Mouse (Mus musculus) midbrain, embryonic 15.5 days (tissue): ENCODE results near the gene Ajap1. TPM values are rescaled to one million over a fixed set of nuclear protein-coding genes. Genes with fewer than 3 reads are reported as not detected.

ENCODE experiments used
- ATAC-seq: fragments of 200-750 bp; cut with Nextera tagmentation; replicated peaks from 2 replicates; pipeline ENCODE4 v1.8.0; 2017; ENCODE audit warnings: moderate TSS enrichment
- H3K27ac ChIP-seq: fragments of 300-500 bp; sonication (generic); 2 replicates; pipeline ENCODE4 v1.5.1; 2015; ENCODE audit warnings: mild to moderate bottlenecking, inconsistent platforms
- H3K27me3 ChIP-seq: fragments of 300-500 bp; sonication (generic); replicated peaks from 2 replicates; pipeline ENCODE4 v1.6.1; 2015; ENCODE audit warnings: inconsistent platforms
- H3K36me3 ChIP-seq: fragments of 300-500 bp; sonication (generic); replicated peaks from 2 replicates; pipeline ENCODE4 v1.6.1; 2015; ENCODE audit warnings: inconsistent platforms
- H3K4me1 ChIP-seq: fragments of 300-500 bp; sonication (generic); 2 replicates; pipeline ENCODE4 v1.6.1; 2015; ENCODE audit warnings: inconsistent platforms
- H3K4me2 ChIP-seq: fragments of 300-500 bp; sonication (generic); 2 replicates; pipeline ENCODE4 v1.6.1; 2015; ENCODE audit warnings: inconsistent platforms, mild to moderate bottlenecking, moderate library complexity
- H3K4me3 ChIP-seq: fragments of 300-500 bp; sonication (generic); 2 replicates; pipeline ENCODE4 v1.5.1; 2015; ENCODE audit warnings: mild to moderate bottlenecking, inconsistent platforms
- H3K9ac ChIP-seq: fragments of 300-500 bp; sonication (generic); 2 replicates; pipeline ENCODE4 v1.6.1; 2015; ENCODE audit warnings: mild to moderate bottlenecking, inconsistent platforms
- H3K9me3 ChIP-seq: fragments of 300-500 bp; sonication (generic); 2 replicates; pipeline ENCODE4 v1.6.1; 2016; ENCODE audit warnings: inconsistent platforms
- WGBS: fragments of 180-500 bp; shearing (Covaris S2); methylation state at CpG from one replicate; pipeline ENCODE4 v1.1.7; 2015; ENCODE audit warnings: mixed read lengths; 5-methylcytosine and 5-hydroxymethylcytosine counted together
- polyA plus RNA-seq: library from polyadenylated mRNA; unstranded; fragments of >200 nt; fragmentation: Nextera tagmentation; extraction: Ambion mirVana; gene quantifications from 2 replicates; pipeline ENCODE4 v1.2.1, GENCODE M21; 2015

The Ajap1 gene
- polyA plus RNA-seq, 1 experiment from 2014 or later = 13.2 TPM

DNA sequence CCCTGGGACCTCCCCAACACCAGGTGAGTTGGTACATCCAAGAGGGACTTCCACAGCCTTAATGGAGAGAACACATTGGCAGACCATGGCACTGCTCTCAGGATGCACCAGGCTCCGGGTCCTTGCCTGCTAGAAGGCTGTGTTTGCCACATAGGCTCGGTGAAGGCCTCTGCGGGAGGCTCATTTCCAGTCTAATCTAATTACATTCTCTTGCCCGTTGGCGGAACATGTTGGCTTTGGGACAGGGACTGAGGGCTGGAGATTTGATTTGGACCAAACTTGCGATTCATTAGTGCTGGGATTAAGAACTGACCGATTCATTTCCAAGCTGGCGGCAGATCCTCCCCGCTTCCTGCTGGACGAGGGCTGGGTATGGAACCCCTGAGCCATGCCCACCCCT is 101.7 kb downstream of the Ajap1 start:
- Histone ChIP-seq H3K4me3 (no peak overlapping the region), H3K4me2 (no peak overlapping the region), H3K9me3 (no peaks in the 10 kb centered on the region), H3K9ac (no peak overlapping the region), H3K27ac (no peak overlapping the region), H3K27me3 (no peaks in the 10 kb centered on the region), H3K36me3 (no peaks in the 10 kb centered on the region), H3K4me1 (peaks cover 14% of the 10 kb centered on the region)
- WGBS = 62% methylated on average over 10 of the region's 10 CpGs
- no peak for ATAC-seq

DNA sequence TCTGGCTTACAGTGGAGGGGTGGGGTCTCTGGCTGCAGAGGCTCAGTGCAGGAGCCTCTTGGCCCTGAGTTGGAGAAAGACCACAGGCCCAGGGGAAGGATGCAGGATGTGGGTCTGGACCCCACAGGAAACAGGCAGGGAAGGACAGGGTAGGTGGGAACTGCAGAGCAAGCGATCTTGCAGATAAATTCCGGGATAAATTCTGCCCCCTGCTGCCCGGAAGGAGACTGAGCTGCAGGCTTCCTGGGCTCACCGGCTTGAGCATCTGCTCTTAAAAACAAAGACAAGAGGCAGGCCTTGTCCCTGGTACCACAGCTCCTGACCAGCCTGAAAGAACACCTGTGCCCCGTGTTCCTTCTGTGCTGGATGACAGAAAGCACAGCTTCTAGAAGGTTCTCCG is 104.6 kb downstream of the Ajap1 start:
- H3K36me3 ChIP-seq = no peaks in the 10 kb centered on the region
- no peak overlapping the region for H3K4me2 ChIP-seq
- no peaks in the 10 kb centered on the region for H3K27me3 ChIP-seq
- 19% methylated on average over 6 of the region's 6 CpGs for WGBS
- ATAC-seq = no peak
- no peak overlapping the region for H3K27ac ChIP-seq
- H3K9me3 ChIP-seq = no peaks in the 10 kb centered on the region
- no peak overlapping the region for H3K4me3 ChIP-seq
- H3K9ac ChIP-seq = no peak overlapping the region
- H3K4me1 ChIP-seq = peaks cover 8% of the 10 kb centered on the region

DNA sequence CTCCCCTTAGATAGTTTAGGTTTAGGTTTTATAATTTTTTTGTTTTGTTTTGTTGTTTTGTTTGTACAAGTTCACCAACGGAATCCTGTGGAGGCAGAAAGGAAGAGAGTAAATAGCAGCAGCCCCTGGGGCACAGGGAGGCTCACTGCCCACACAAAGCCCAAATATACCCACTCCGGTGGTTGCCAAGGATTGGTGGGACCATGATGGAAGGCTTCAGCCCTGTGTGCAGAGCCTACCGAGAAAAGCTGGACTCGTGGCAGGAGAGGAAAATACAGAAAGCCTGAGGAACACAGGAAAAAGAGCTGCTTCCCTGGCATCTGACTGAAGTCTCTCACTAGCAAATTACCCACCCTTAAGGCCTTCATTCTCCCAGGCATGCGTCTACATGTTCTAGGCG is 108.4 kb downstream of the Ajap1 start:
- H3K27me3 ChIP-seq = no peaks in the 10 kb centered on the region

DNA sequence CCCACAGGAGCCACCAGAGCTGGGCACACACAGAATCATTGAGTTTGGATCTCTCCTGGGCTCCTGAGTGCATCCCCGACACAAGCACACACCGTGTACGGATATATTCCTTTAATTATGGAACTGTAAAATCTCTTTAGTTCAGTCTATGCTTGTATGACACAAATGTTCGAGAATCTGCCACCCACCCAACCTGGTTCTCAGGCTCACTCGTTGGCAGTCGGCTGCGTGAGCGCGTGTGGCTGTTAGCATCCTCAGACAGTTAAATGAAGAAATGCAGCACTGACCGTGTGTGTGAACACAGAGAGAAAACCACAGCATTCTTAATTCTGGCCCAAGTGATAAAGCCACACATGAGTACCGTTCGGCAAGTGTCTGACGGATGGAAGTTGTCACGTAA is 109.5 kb downstream of the Ajap1 start:
- H3K9ac ChIP-seq = no peak overlapping the region
- no peaks in the 10 kb centered on the region for H3K36me3 ChIP-seq
- H3K4me2 ChIP-seq = no peak overlapping the region
- ATAC-seq = no peak
- 85% methylated on average over 14 of the region's 14 CpGs for whole genome bisulfite sequencing
- H3K4me1 ChIP-seq = peaks cover 8% of the 10 kb centered on the region
- H3K4me3 ChIP-seq = no peak overlapping the region
- no peak overlapping the region for H3K27ac ChIP-seq
- H3K9me3 ChIP-seq = no peaks in the 10 kb centered on the region
- H3K27me3 ChIP-seq = no peaks in the 10 kb centered on the region

More for the DNA sequence above, 108.4 kb downstream of the Ajap1 start:
- Histone ChIP-seq H3K4me3 (no peak overlapping the region), H3K9me3 (no peaks in the 10 kb centered on the region), H3K4me2 (no peak overlapping the region), H3K27ac (no peak overlapping the region), H3K4me1 (peaks cover 8% of the 10 kb centered on the region), H3K9ac (no peak overlapping the region), H3K36me3 (no peaks in the 10 kb centered on the region)
- 71% methylated on average over 6 of the region's 6 CpGs for WGBS
- no peak for ATAC-seq

DNA sequence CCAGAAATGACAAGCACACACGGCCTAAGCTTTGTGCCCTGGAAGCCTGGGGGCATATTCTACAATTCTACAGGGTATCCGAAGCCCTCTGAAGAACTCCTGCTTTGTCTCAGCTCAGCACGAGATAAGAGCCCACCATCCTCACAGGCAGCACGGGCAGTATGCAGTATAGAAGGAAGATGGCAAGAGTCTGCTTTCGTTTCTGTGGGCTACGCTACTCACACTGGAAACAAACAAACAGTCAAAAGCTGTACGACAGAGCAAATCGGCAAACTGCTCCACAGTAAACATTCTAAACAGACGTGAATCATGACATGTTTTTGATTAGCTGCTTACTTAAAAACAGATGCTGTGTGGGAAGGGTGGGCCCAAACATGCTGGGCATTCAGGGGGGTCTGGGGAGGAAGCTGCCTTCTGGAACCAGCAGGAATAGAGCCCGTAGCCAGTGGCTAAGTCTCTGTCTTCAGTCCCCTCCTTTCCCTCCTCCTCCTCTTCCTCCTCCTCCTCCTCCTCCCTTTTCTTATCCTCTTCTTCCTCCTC is 113.9 kb downstream of the Ajap1 start:
- no peak overlapping the region for H3K4me3 ChIP-seq
- WGBS = 61% methylated on average over 10 of the region's 10 CpGs
- H3K27me3 ChIP-seq = no peaks in the 10 kb centered on the region
- H3K9me3 ChIP-seq = no peaks in the 10 kb centered on the region
- H3K9ac ChIP-seq = no peak overlapping the region
- H3K36me3 ChIP-seq = no peaks in the 10 kb centered on the region
- no peak for ATAC-seq
- no peak overlapping the region for H3K4me2 ChIP-seq
- H3K27ac ChIP-seq = no peak overlapping the region
- no peaks in the 10 kb centered on the region for H3K4me1 ChIP-seq

DNA sequence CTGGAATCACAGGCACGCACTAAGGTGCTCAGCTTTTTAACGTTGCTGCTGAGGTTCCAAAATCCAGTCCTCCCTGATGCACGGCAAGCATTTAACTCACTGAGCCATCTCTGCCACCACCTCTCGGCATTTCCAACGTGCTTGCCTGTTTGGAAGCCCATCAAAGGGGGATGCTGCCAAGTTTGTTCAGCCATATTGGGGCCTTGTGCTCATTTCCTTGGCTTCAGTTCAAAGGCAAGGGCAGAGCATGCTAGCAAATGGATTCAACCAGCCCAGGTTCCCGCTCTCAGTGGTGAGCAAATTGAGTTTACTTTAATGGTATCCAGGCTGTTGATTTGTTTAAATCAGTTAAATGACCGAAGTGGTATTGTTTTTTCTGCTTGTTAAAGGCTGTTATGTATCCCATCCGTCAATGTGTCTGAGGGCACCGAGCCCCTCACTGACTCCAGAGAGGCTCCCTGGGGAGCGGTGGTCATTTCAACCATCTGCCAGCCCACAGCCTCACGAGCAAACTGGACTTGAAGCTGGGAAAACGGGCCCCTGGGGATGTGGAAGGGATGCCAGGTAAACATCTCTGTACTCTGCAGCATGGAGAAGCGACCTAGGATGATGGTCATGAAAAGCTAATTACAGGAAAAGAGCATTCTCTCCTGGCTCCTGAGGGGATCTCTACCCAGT is 121.6 kb downstream of the Ajap1 start:
- no peak overlapping the region for H3K4me2 ChIP-seq
- no peak overlapping the region for H3K27ac ChIP-seq
- no peaks in the 10 kb centered on the region for H3K27me3 ChIP-seq
- 63% methylated on average over 13 of the region's 13 CpGs for WGBS
- no peak overlapping the region for H3K4me3 ChIP-seq
- H3K4me1 ChIP-seq = peaks cover 10% of the 10 kb centered on the region
- no peaks in the 10 kb centered on the region for H3K9me3 ChIP-seq
- ATAC-seq = no peak
- no peaks in the 10 kb centered on the region for H3K36me3 ChIP-seq
- no peak overlapping the region for H3K9ac ChIP-seq

DNA sequence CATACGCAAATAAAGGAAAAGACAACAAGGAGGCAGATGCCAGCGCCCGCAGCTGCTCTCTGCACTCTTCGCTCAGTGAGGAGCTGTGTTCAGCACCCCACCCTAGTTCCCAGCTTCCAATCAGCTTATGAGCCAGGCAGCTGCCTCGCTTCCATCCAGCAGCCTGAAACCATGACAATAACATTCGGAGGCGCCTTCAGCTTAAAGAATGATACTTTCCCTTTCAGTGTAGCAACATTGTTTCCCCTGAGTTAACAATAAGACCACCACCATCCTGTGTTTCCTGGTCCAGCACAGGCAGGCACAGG is 124.4 kb downstream of the Ajap1 start:
- H3K27me3 ChIP-seq = no peaks in the 10 kb centered on the region
- WGBS = 36% methylated on average over 7 of the region's 7 CpGs
- peak overlapping the region; percentile 41; the same call in 1 of the 2 replicates for H3K27ac ChIP-seq
- H3K36me3 ChIP-seq = no peaks in the 10 kb centered on the region
- ATAC-seq = peak; percentile 75; the same call in 1 of the 2 replicates
- H3K9ac ChIP-seq = no peak overlapping the region
- no peak overlapping the region for H3K4me3 ChIP-seq
- no peaks in the 10 kb centered on the region for H3K9me3 ChIP-seq
- no peak overlapping the region for H3K4me2 ChIP-seq
- H3K4me1 ChIP-seq = peaks cover 10% of the 10 kb centered on the region

DNA sequence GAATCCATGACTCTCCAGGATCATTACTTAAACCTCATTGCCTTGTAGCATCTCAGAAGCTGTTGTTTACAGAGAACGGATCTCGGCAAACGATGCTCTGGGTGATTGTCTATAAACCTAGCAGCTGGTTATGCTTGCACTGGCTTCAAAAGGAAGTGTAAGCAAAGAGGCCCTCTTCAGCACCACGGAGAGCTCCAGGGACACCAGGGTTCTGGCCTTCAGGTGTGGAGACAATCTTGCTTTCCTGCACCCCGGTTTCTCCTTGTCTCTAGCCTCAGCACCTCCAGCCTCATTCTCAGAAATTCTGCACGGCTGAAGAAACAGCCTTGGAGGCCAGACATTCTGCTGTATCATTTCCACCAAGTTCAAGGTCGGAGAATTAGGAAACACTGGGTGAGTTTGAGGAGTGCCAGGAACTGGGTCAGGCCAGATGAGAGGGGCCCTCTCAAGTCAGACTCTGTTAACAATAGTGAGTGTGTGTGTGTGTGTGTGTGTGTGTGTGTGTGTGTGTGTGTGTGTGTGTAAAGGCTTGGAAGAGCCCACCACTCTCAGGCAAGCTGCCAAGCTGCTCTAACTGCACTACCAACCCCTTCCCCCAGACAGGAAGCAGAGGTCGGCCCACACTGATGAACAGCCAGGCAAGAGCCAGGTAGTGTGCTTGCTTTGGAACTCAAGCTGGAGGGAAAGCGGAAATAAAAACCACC is 124.9 kb downstream of the Ajap1 start:
- Histone ChIP-seq H3K9ac (no peak overlapping the region), H3K36me3 (no peaks in the 10 kb centered on the region), H3K27me3 (no peaks in the 10 kb centered on the region), H3K27ac (peak overlapping the region; percentile 41; the same call in 1 of the 2 replicates), H3K4me1 (peaks cover 10% of the 10 kb centered on the region), H3K4me2 (no peak overlapping the region), H3K4me3 (no peak overlapping the region), H3K9me3 (no peaks in the 10 kb centered on the region)
- 57% methylated on average over 9 of the region's 9 CpGs for WGBS
- ATAC-seq = 0 out of 2 replicates have a peak, but pooled peaks have one; percentile 20

DNA sequence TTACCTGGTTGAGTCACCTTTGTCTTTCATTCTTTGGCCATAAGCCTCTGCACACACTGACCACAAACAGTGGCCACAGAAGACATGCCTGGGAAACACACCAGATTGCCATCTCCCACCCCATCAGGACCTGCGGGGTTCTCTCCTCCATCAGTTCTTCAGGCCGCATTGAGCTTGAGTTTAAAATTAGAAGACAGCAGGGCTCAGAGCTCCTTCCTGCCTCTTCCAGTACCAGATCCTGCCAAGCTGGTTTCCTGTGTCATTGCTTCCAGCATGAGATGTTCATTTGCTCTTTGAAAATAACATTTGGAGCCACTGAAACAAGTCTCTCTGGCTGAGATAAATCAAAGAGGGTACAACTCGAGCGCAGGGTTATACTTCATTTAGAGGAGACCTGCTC is 126.4 kb downstream of the Ajap1 start:
- Histone ChIP-seq H3K4me1 (peaks cover 10% of the 10 kb centered on the region), H3K27me3 (no peaks in the 10 kb centered on the region), H3K4me3 (no peak overlapping the region), H3K9me3 (no peaks in the 10 kb centered on the region), H3K27ac (no peak overlapping the region), H3K9ac (no peak overlapping the region), H3K4me2 (no peak overlapping the region), H3K36me3 (no peaks in the 10 kb centered on the region)
- no peak for ATAC-seq
- 84% methylated on average over 4 of the region's 4 CpGs for WGBS

DNA sequence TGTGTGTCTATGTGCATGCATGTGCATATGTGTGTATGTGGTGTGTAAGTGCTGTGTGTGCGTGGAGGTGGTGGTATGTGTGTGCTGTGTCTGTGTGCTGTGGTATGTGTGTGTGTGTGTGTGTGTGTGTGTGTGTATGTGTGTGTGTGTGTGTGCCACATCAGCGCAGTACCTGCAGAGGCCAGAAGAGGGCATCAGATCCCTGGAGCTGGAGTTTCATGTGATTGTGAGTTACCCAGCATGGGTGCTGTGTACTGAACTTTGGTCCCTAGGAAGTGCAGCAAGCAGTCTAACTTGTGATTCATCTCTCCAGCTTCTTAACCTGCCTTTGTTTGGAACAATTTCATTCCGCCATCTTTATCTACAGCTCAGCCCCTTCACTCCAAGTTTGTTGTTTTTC is 137.6 kb downstream of the Ajap1 start:
- Histone ChIP-seq H3K4me2 (no peak overlapping the region), H3K27ac (no peak overlapping the region), H3K9me3 (no peaks in the 10 kb centered on the region), H3K36me3 (no peaks in the 10 kb centered on the region), H3K27me3 (no peaks in the 10 kb centered on the region), H3K9ac (no peak overlapping the region), H3K4me1 (no peaks in the 10 kb centered on the region), H3K4me3 (no peak overlapping the region)
- WGBS = 97% methylated on average over 3 of the region's 3 CpGs
- no peak for ATAC-seq

DNA sequence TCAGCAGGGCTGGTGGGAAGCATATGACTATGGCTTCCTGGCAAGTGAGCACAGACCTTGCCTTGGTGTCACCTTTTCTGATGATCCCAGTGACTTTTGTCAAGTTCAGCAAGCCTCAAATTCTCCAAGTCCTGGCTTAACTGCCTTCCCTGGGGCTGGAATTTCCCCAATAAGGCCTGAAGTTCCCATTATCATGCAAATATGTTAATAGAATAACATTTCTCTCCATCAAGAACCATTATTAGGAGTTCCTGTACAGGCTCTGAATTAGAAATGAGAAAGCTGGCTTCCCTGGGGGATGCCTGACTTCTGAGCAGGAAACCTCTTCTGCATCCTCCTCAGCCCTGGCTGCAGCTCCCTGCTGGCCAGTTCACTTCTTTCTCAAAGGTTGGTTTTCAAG is 141.7 kb downstream of the Ajap1 start:
- Histone ChIP-seq H3K4me1 (no peaks in the 10 kb centered on the region), H3K27ac (no peak overlapping the region), H3K4me3 (no peak overlapping the region), H3K4me2 (no peak overlapping the region), H3K9me3 (no peaks in the 10 kb centered on the region), H3K27me3 (no peaks in the 10 kb centered on the region), H3K9ac (no peak overlapping the region), H3K36me3 (no peaks in the 10 kb centered on the region)
- no peak for ATAC-seq

DNA sequence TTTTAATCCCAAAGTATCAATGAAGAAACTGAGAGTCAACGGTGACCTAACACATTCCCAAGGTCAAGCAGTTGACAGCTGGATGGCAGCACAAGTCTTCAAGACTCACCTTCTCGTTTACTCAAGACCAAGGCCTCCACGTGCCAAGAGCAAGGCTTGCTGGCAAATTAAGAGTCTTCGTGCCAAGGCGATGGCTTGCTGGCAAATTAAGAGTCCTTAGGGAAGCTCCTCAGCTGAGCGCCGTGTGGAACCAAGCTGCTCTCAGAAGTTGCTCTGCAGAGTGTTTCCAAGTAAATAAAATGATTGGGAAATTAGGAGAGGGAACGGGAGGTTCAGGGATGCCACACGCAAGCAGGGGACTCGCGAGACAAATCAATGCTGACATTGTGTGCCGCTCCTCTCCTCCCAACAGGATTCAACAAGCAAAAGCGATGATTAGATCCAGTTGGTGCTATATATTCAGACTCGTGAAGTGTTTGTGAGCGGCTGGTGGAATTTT is 147.3 kb downstream of the Ajap1 start:
- Histone ChIP-seq H3K9ac (no peak overlapping the region), H3K4me2 (no peak overlapping the region), H3K4me1 (0 out of 2 replicates have a peak, but pooled peaks cover 6% of the 10 kb centered on the region), H3K4me3 (no peak overlapping the region), H3K27me3 (no peaks in the 10 kb centered on the region), H3K9me3 (no peaks in the 10 kb centered on the region), H3K36me3 (no peaks in the 10 kb centered on the region), H3K27ac (0 out of 2 replicates have a peak overlapping the region, but pooled peaks have one; percentile 15)
- WGBS = 66% methylated on average over 15 of the region's 15 CpGs
- ATAC-seq = no peak
